Mouse (Mus musculus) MEL (cell line): ENCODE results near the gene Igdcc3. TPM values are rescaled to one million over a fixed set of nuclear protein-coding genes. Genes with fewer than 3 reads are reported as not detected.

ENCODE experiments used
- DNase-seq: peaks from one replicate; pipeline ENCODE4 v3.0.0; 2011; ENCODE audit warnings: low read depth, low spot score
- H3K27ac ChIP-seq: 2 replicates; pipeline ENCODE4 v1.5.1; 2012; ENCODE audit warnings: low read depth, mild to moderate bottlenecking, control low read depth, low read length, moderate library complexity; ENCODE audit not compliant: control insufficient read depth
- H3K27me3 ChIP-seq, 2 experiments: fragments of 150-350 bp in 1 of 2; sonication (generic) in 1 of 2; 2 replicates each; pipeline ENCODE4 v1.6.1; 2012; ENCODE audit warnings: low read length in 2 of 2, mild to moderate bottlenecking in 2 of 2, improper control_type of control experiment in 1 of 2, moderate library complexity in 1 of 2; ENCODE audit not compliant: insufficient read depth in 2 of 2, control insufficient read depth in 1 of 2
- H3K36me3 ChIP-seq, 2 experiments: 2 replicates each; pipeline ENCODE4 v1.6.1; 2012 to 2014; ENCODE audit warnings: low read length in 2 of 2, improper control_type of control experiment in 1 of 2, inconsistent platforms in 1 of 2, mild to moderate bottlenecking in 1 of 2; ENCODE audit not compliant: insufficient read depth in 2 of 2, control insufficient read depth in 1 of 2
- H3K4me1 ChIP-seq, 2 experiments: fragments of 150-350 bp in 1 of 2; sonication (generic) in 1 of 2; 2 replicates each; pipeline ENCODE4 v1.6.1; 2012; ENCODE audit warnings: low read length in 2 of 2, improper control_type of control experiment in 1 of 2, mild to moderate bottlenecking in 1 of 2; ENCODE audit not compliant: insufficient read depth in 2 of 2, control insufficient read depth in 1 of 2
- H3K4me3 ChIP-seq, 2 experiments: fragments of 150-350 bp in 1 of 2; sonication (generic) in 1 of 2; 2 replicates each; pipeline ENCODE4 v1.5.1; 2012; ENCODE audit warnings: low read depth in 2 of 2, low read length in 2 of 2, mild to moderate bottlenecking in 2 of 2, moderate library complexity in 2 of 2, control low read depth in 1 of 2, improper control_type of control experiment in 1 of 2; ENCODE audit not compliant: control insufficient read depth in 1 of 2, insufficient read depth in 1 of 2
- H3K79me2 ChIP-seq: 2 replicates; pipeline ENCODE4 v1.6.1; 2012; ENCODE audit warnings: mild to moderate bottlenecking, low read length, moderate library complexity; ENCODE audit not compliant: control insufficient read depth, poor library complexity, insufficient read depth
- H3K9ac ChIP-seq: 2 replicates; pipeline ENCODE4 v1.6.1; 2012; ENCODE audit warnings: low read depth, mild to moderate bottlenecking, control low read depth, low read length, moderate library complexity; ENCODE audit not compliant: control insufficient read depth, poor library complexity, severe bottlenecking
- H3K9me3 ChIP-seq: fragments of 150-350 bp; sonication (generic); replicated peaks from 2 replicates; pipeline ENCODE4 v1.6.1; 2012; ENCODE audit warnings: mild to moderate bottlenecking, low read length, improper control_type of control experiment, moderate library complexity; ENCODE audit not compliant: insufficient read depth
- BHLHE40 ChIP-seq: IDR thresholded peaks from 2 replicates; pipeline ENCODE4 v1.6.1; 2012; ENCODE audit warnings: low read depth, mild to moderate bottlenecking, inconsistent platforms, low read length, improper control_type of control experiment, borderline replicate concordance
- CTCF ChIP-seq, 3 experiments: IDR thresholded peaks in 2 of 3; conservative IDR thresholded peaks in 1 of 3; 2 replicates each; pipeline ENCODE4 v1.5.1; 2011 to 2012; ENCODE audit warnings: low read length in 3 of 3, low read depth in 2 of 3, mild to moderate bottlenecking in 2 of 3, improper control_type of control experiment in 1 of 3, inconsistent platforms in 1 of 3, mixed read lengths in 1 of 3, moderate library complexity in 1 of 3; ENCODE audit not compliant: control insufficient read depth in 1 of 3, insufficient read depth in 1 of 3, poor library complexity in 1 of 3, severe bottlenecking in 1 of 3
- GATA1 ChIP-seq: IDR thresholded peaks from 2 replicates; pipeline ENCODE4 v1.6.1; 2011; ENCODE audit warnings: low read depth, low read length, improper control_type of control experiment
- HCFC1 ChIP-seq: IDR thresholded peaks from 2 replicates; pipeline ENCODE4 v1.6.1; 2012; ENCODE audit warnings: low read depth, mild to moderate bottlenecking, inconsistent platforms, low read length, improper control_type of control experiment, moderate library complexity
- JUND ChIP-seq: IDR thresholded peaks from 2 replicates; pipeline ENCODE4 v1.6.1; 2011; ENCODE audit warnings: low read depth, mild to moderate bottlenecking, improper control_type of control experiment, low read length
- MAFK ChIP-seq: IDR thresholded peaks from 2 replicates; pipeline ENCODE4 v1.6.1; 2011; ENCODE audit warnings: low read depth, mild to moderate bottlenecking, low read length, improper control_type of control experiment, borderline replicate concordance
- MAZ ChIP-seq: IDR thresholded peaks from 2 replicates; pipeline ENCODE4 v1.6.1; 2012; ENCODE audit warnings: low read depth, mild to moderate bottlenecking, inconsistent platforms, low read length, improper control_type of control experiment
- MEF2A ChIP-seq: IDR thresholded peaks from 2 replicates; pipeline ENCODE4 v1.6.1; 2014; ENCODE audit warnings: low read depth, mild to moderate bottlenecking, inconsistent platforms, low read length, improper control_type of control experiment; ENCODE audit not compliant: poor library complexity, insufficient replicate concordance, severe bottlenecking; ENCODE audit errors: extremely low read depth
- MXI1 ChIP-seq: IDR thresholded peaks from 2 replicates; pipeline ENCODE4 v1.6.1; 2011; ENCODE audit warnings: mild to moderate bottlenecking, low read depth, low read length, improper control_type of control experiment
- MYB ChIP-seq: IDR thresholded peaks from 2 replicates; pipeline ENCODE4 v1.6.1; 2011; ENCODE audit warnings: mild to moderate bottlenecking, low read depth, low read length, improper control_type of control experiment
- NELFE ChIP-seq: IDR thresholded peaks from 2 replicates; pipeline ENCODE4 v1.6.1; 2011; ENCODE audit warnings: low read depth, low read length, improper control_type of control experiment
- NRF1 ChIP-seq: IDR thresholded peaks from 2 replicates; pipeline ENCODE4 v1.6.1; 2014; ENCODE audit warnings: low read depth, mild to moderate bottlenecking, inconsistent platforms, low read length, improper control_type of control experiment, moderate library complexity; ENCODE audit not compliant: poor library complexity, insufficient read depth, severe bottlenecking
- POLR2A ChIP-seq, 2 experiments: IDR thresholded peaks; 2 replicates each; pipeline ENCODE4 v1.6.1; 2011 to 2012; ENCODE audit warnings: low read length in 2 of 2, mild to moderate bottlenecking in 2 of 2, control low read depth in 1 of 2, improper control_type of control experiment in 1 of 2, low read depth in 1 of 2, moderate library complexity in 1 of 2; ENCODE audit not compliant: control insufficient read depth in 1 of 2, insufficient read depth in 1 of 2, poor library complexity in 1 of 2
- POLR2AphosphoS2 ChIP-seq: IDR thresholded peaks from 2 replicates; pipeline ENCODE4 v1.6.1; 2011; ENCODE audit warnings: low read length, improper control_type of control experiment
- POLR2AphosphoS5 ChIP-seq: IDR thresholded peaks from 2 replicates; pipeline ENCODE4 v1.6.1; 2012; ENCODE audit warnings: low read depth, borderline replicate concordance, mild to moderate bottlenecking, inconsistent platforms, low read length, moderate library complexity, mixed read lengths
- RAD21 ChIP-seq: IDR thresholded peaks from 2 replicates; pipeline ENCODE4 v1.6.1; 2011; ENCODE audit warnings: mild to moderate bottlenecking, low read depth, low read length, improper control_type of control experiment
- RCOR1 ChIP-seq: IDR thresholded peaks from 2 replicates; pipeline ENCODE4 v1.6.1; 2012; ENCODE audit warnings: low read depth, mild to moderate bottlenecking, inconsistent platforms, low read length, improper control_type of control experiment
- SIN3A ChIP-seq: IDR thresholded peaks from 2 replicates; pipeline ENCODE4 v1.6.1; 2012; ENCODE audit warnings: low read length, improper control_type of control experiment, inconsistent platforms
- SMC3 ChIP-seq: IDR thresholded peaks from 2 replicates; pipeline ENCODE4 v1.6.1; 2011; ENCODE audit warnings: low read depth, low read length, improper control_type of control experiment
- TCF12 ChIP-seq: IDR thresholded peaks from 2 replicates; pipeline ENCODE4 v1.6.1; 2014; ENCODE audit warnings: low read depth, mild to moderate bottlenecking, inconsistent platforms, low read length, improper control_type of control experiment, moderate library complexity
- UBTF ChIP-seq: IDR thresholded peaks from 2 replicates; pipeline ENCODE4 v1.6.1; 2012; ENCODE audit warnings: low read depth, mild to moderate bottlenecking, inconsistent platforms, low read length, improper control_type of control experiment, moderate library complexity, borderline replicate concordance; ENCODE audit not compliant: insufficient read depth
- USF1 ChIP-seq: IDR thresholded peaks from 2 replicates; pipeline ENCODE4 v1.6.1; 2014; ENCODE audit warnings: low read depth, mild to moderate bottlenecking, inconsistent platforms, low read length, improper control_type of control experiment, moderate library complexity
- USF2 ChIP-seq, 2 experiments: IDR thresholded peaks; 2 replicates each; pipeline ENCODE4 v1.6.1; 2011 to 2012; ENCODE audit warnings: improper control_type of control experiment in 2 of 2, low read length in 2 of 2, borderline replicate concordance in 1 of 2, inconsistent platforms in 1 of 2, low read depth in 1 of 2, mild to moderate bottlenecking in 1 of 2; ENCODE audit not compliant: insufficient read depth in 1 of 2
- ZC3H11A ChIP-seq: IDR thresholded peaks from 2 replicates; pipeline ENCODE4 v1.6.1; 2012; ENCODE audit warnings: low read depth, mild to moderate bottlenecking, inconsistent platforms, low read length, improper control_type of control experiment
- ZKSCAN1 ChIP-seq: IDR thresholded peaks from 2 replicates; pipeline ENCODE4 v1.6.1; 2012; ENCODE audit warnings: low read depth, mild to moderate bottlenecking, inconsistent platforms, low read length, improper control_type of control experiment, moderate library complexity
- ZNF384 ChIP-seq: IDR thresholded peaks from 2 replicates; pipeline ENCODE4 v1.6.1; 2012; ENCODE audit warnings: low read depth, mild to moderate bottlenecking, inconsistent platforms, low read length, improper control_type of control experiment
- polyA plus RNA-seq, 2 experiments: library from polyadenylated mRNA; stranded (reverse) in 1 of 2; unstranded in 1 of 2; fragments of >175 nt in 1 of 2; fragments of >200 nt in 1 of 2; gene quantifications; 2 replicates each; pipeline versions ENCODE4 v1.2.1 to v1.2.4; 2012; ENCODE audit warnings: low replicate concordance in 2 of 2, low read depth in 1 of 2; ENCODE audit not compliant: insufficient read length in 2 of 2, insufficient read depth in 1 of 2, missing spikeins in 1 of 2
- total RNA-seq: library from RNA; depleted of rRNA; stranded (reverse); fragments of 300-350 nt; gene quantifications from 2 replicates; pipeline ENCODE4 v1.2.3, GENCODE M21; 2012

The Igdcc3 gene
- total and polyA plus RNA-seq, 3 experiments, result not detected

- no peak overlapping the region for H3K4me3 ChIP-seq
- peaks cover 19 to 23% of the 10 kb centered on the region in 2 experiments for H3K27me3 ChIP-seq
- no peak overlapping the region for H3K27ac ChIP-seq
- no peaks in the 10 kb centered on the region for H3K4me1 ChIP-seq
- TF ChIP-seq MAZ, result no peak
- no peak for TF ChIP-seq POLR2AphosphoS2
- no peak for TF ChIP-seq RCOR1
- TF ChIP-seq MEF2A, result no peak
- no peak for TF ChIP-seq ZC3H11A
- TF ChIP-seq POLR2AphosphoS5, result no peak
- no peak for TF ChIP-seq USF2 (IDR thresholded peaks at IDR 0.05; ENCODE audit: borderline replicate concordance in 1 of 2, insufficient read depth in 1 of 2, low read depth in 1 of 2, low read length in 2 of 2)
- TF ChIP-seq HCFC1, result no peak
- no peak for TF ChIP-seq MYB
- no peak for TF ChIP-seq SIN3A
- TF ChIP-seq JUND, result no peak
- TF ChIP-seq GATA1, result no peak
- no peak for TF ChIP-seq BHLHE40
- TF ChIP-seq RAD21, result no peak
- TF ChIP-seq ZKSCAN1, result no peak
- TF ChIP-seq UBTF, result no peak
- TF ChIP-seq TCF12, result no peak
- no peak for TF ChIP-seq POLR2A (IDR thresholded peaks at IDR 0.05; ENCODE audit: control insufficient read depth in 1 of 2, insufficient read depth in 1 of 2, low read depth in 1 of 2, low read length in 2 of 2, poor library complexity in 1 of 2)
- H3K36me3 ChIP-seq, result no peaks in the 10 kb centered on the region
- no peak overlapping the region for H3K9ac ChIP-seq
- no peaks in the 10 kb centered on the region for H3K79me2 ChIP-seq
- no peaks in the 10 kb centered on the region for H3K9me3 ChIP-seq
- no peak for DNase-seq
Observed at GRCm38 (mm10) chr9:65117516-65117915, 23.5 kb upstream of the Igdcc3 start.

- no peaks in the 10 kb centered on the region for H3K4me1 ChIP-seq
- no peaks in the 10 kb centered on the region for H3K9me3 ChIP-seq
- no peak overlapping the region for H3K27ac ChIP-seq
- peak; percentile 68 for DNase-seq
- TF ChIP-seq SMC3 (peak; percentile 71), CTCF (IDR thresholded peaks at IDR 0.05 in 2 of 3, conservative IDR thresholded peaks at IDR 0.05 in 1 of 3; ENCODE audit: control insufficient read depth in 1 of 3, insufficient read depth in 1 of 3, low read depth in 2 of 3, low read length in 3 of 3, poor library complexity in 1 of 3, severe bottlenecking in 1 of 3) (peak; percentile 62 to 80 (median 79)), USF2 (IDR thresholded peaks at IDR 0.05; ENCODE audit: borderline replicate concordance in 1 of 2, insufficient read depth in 1 of 2, low read depth in 1 of 2, low read length in 2 of 2) (no peak), RAD21 (peak; percentile 85), NRF1 (no peak), USF1 (no peak), MAFK (no peak), JUND (no peak), ZC3H11A (peak; percentile 67), NELFE (no peak), ZNF384 (no peak), POLR2AphosphoS5 (no peak), BHLHE40 (no peak), MXI1 (no peak)
- TF ChIP-seq, all 39 proteins: peak for 4
- Histone ChIP-seq H3K79me2 (no peaks in the 10 kb centered on the region), H3K4me3 (no peak overlapping the region), H3K36me3 (no peaks in the 10 kb centered on the region), H3K9ac (no peak overlapping the region), H3K27me3 (peaks cover 5 to 7% of the 10 kb centered on the region in 2 experiments)
Observed at GRCm38 (mm10) chr9:65120935-65121334, 20.1 kb upstream of the Igdcc3 start.
